Mouse (Mus musculus): ENCODE measurements at regions not wholly inside any gene's neighbourhood (a gene's known extent, or its start where the extent isn't known, plus 50 kb on each side); places are given as distances from the start of the nearest gene placed in this dataset.

DNA sequence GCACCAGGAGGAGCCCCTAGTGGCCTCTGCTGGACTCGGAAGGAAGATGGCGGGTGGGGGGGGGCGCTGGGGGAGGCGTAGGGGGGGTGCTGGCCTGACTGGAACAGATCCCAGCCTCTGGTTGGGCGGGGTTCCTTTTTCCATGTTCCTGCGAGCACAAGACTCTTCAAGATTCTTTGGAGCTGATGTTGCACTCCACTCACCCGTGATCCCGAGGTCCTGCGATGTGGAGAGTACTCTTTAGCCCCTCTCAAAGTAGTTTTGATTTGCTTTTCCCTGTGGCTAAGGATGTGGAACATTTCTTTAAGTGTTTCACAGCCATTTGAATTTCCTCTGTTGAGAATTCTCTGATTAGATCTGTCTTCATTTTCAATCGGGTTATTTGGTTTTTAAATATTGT lies 269.8 kb upstream of the 2610301B20Rik start:
- no peaks in the 10 kb centered on the region for H3K4me1 ChIP-seq (replicated peaks)
- no peaks in the 10 kb centered on the region for H3K27me3 ChIP-seq (ENCODE audit: insufficient read depth, poor library complexity, severe bottlenecking)
- H3K9me3 ChIP-seq, result no peaks in the 10 kb centered on the region
- no peak for DNase-seq (ENCODE audit: low spot score)
- no peak overlapping the region for H3K27ac ChIP-seq
- 87% methylated on average over 10 of the region's 10 CpGs for WGBS
- no peaks in the 10 kb centered on the region for H3K36me3 ChIP-seq
- no peak overlapping the region for H3K4me3 ChIP-seq

DNA sequence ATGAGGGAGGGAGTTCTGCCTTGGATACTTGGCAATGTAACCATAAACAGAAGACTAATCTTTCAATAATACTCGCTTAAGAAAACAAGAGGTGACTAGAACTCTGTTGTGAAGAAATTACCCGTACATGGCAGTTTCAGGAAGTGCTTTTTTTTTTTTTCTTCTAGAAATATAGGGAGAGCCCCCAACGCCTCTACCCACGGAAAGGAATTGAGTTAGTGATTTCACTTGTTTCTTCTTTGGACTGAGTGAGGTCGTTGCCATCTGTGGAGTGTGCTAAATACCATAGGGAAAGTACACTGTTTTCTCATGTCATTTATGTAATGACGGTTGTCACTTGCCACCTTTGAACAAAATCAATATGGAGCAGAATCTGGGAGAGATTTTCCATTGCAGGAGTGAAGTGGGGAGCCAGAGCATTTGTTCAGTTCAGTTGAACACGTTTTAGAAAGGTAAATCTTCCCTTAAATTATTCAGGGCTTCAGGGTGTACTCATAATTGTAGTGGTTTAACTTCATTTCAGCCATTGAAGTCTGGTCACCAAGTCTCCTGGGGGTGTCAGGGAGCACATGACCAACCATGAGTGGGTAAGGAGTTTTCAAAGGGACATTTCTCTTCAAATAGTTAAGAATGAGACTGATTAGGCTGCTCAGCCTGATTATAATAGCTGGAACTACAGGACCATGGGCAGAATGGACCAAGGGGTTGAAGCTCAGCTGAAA lies 266.3 kb upstream of the 2610301B20Rik start:
- no peaks in the 10 kb centered on the region for H3K36me3 ChIP-seq
- no peak for DNase-seq (ENCODE audit: low spot score)
- H3K4me1 ChIP-seq (replicated peaks), result no peaks in the 10 kb centered on the region
- no peaks in the 10 kb centered on the region for H3K9me3 ChIP-seq
- no peak overlapping the region for H3K27ac ChIP-seq
- no peaks in the 10 kb centered on the region for H3K27me3 ChIP-seq (ENCODE audit: insufficient read depth, poor library complexity, severe bottlenecking)
- no peak overlapping the region for H3K4me3 ChIP-seq
- WGBS, result 83% methylated on average over 7 of the region's 7 CpGs

DNA sequence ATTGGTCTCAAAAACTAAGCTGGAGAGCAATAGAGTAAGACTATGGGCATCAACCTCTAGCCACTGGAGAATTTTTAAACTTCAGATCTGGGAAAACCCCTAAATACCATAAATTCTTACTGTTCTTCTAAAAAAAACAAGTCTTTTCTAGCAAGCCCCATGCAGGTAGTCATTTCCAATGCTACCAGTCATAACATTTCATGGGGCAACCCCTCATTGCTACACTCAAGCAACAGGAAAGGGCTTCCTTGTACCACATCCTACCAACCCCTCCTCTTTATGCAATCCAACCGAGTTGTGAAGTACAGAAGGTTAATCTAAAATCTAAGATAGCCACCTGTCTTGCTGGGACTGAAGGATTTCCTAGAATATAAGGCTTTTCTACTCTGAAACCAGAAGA lies 263.5 kb upstream of the 2610301B20Rik start:
- Histone ChIP-seq H3K9me3 (no peaks in the 10 kb centered on the region), H3K36me3 (no peaks in the 10 kb centered on the region), H3K4me1 (replicated peaks) (peaks cover 8% of the 10 kb centered on the region; the same call in 1 of the 2 replicates), H3K27ac (no peak overlapping the region), H3K4me3 (no peak overlapping the region), H3K27me3 (ENCODE audit: insufficient read depth, poor library complexity, severe bottlenecking) (no peaks in the 10 kb centered on the region)
- 68% methylated on average over 1 of the region's 1 CpGs for WGBS
- DNase-seq (ENCODE audit: low spot score), result no peak

All from hindbrain, embryonic 10.5 days (tissue).